Mouse (Mus musculus) bone marrow, adult 2 months (tissue): Measurements from ENCODE around the gene Mitf.

Source experiments
- CTCF ChIP-seq: fragments of 200-500 bp; IDR thresholded peaks from 2 replicates; pipeline ENCODE4 v1.5.1; 2011; ENCODE audit warnings: low read length, control low read depth; ENCODE audit not compliant: control insufficient read depth, insufficient read depth
- POLR2A ChIP-seq: fragments of 200-500 bp; IDR thresholded peaks from 2 replicates; pipeline ENCODE4 v1.6.1; 2011; ENCODE audit warnings: low read depth, mild to moderate bottlenecking, control low read depth, low read length, borderline replicate concordance; ENCODE audit not compliant: control insufficient read depth

DNA sequence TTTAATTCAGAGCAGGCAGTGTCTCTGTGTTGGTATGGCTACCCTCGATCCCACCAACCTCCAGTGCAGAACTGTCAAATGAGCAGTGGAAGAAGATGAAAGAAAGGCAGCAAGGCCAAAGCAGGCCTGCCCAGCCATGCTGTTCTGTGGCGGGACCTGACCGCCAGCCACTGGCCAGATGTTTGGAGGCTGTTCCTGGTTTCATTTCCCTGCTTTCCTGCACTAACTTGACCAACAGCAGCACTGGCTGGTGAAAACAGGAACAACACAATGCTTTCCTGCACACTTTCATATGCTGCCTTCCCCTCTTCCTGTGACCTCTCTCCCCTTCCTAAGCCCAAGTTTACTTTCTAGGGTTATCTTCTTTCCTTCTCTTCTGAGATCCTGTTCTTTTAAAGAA is 50.8 kb downstream of the Mitf start:
- TF ChIP-seq POLR2A (no peak), CTCF (peak; percentile 31; the same call in 1 of the 2 replicates)
